Mouse (Mus musculus): ENCODE measurements around the gene Pnmt. TPM values are rescaled to one million over a fixed set of nuclear protein-coding genes. Genes with fewer than 3 reads are reported as not detected.

Pnmt gene
- polyA plus RNA-seq, 1 experiment from 2014 or later, result 2.2 TPM

DNA sequence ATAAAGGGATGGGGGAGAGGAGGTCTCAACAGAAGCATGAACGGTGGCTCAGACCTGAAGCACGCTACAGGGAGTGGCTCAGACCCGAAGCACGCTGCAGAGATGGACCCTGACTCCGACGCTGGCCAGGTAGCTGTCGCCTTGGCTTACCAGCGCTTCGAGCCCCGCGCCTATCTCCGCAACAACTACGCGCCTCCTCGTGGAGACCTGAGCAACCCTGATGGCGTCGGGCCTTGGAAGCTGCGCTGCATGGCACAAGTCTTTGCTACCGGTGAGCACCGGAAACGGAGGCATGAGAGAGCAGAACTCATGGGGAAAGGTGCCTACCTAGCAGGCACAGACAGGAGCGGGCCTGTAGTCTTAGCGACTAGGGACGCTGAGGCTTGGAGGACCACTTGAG is 346 bp downstream of the Pnmt start:
- no peak overlapping the region for H3K27ac ChIP-seq (ENCODE audit: low read depth, low read length)
- peaks cover 23% of the 10 kb centered on the region for H3K27me3 ChIP-seq (ENCODE audit: control insufficient read depth, insufficient read depth, low read length)
- no peak overlapping the region for H3K4me3 ChIP-seq (ENCODE audit: low read length)
- H3K4me2 ChIP-seq (replicated peaks; ENCODE audit: low read depth, low read length), result no peak overlapping the region
- no peak for ATAC-seq (ENCODE audit: low FRiP score, low TSS enrichment)
- H3K9me3 ChIP-seq (ENCODE audit: control insufficient read depth, low read length), result no peaks in the 10 kb centered on the region
- no peak overlapping the region for H3K9ac ChIP-seq (ENCODE audit: low read depth, low read length)
- WGBS, result 15% methylated on average over 24 of the region's 24 CpGs
- H3K4me1 ChIP-seq (ENCODE audit: control insufficient read depth, insufficient read depth, low read length), result peaks cover 4% of the 10 kb centered on the region; the same call in 1 of the 2 replicates
- H3K36me3 ChIP-seq (ENCODE audit: control insufficient read depth, insufficient read depth, low read length), result no peaks in the 10 kb centered on the region

GRCm38 (mm10) chr11:98387056-98387577 is 867 bp downstream of the Pnmt start:
- H3K4me3 ChIP-seq (ENCODE audit: low read length), result no peak overlapping the region
- no peak overlapping the region for H3K27ac ChIP-seq (ENCODE audit: low read depth, low read length)
- H3K9ac ChIP-seq (ENCODE audit: low read depth, low read length), result no peak overlapping the region
- H3K4me2 ChIP-seq (replicated peaks; ENCODE audit: low read depth, low read length), result no peak overlapping the region
- peaks cover 9% of the 10 kb centered on the region for H3K4me1 ChIP-seq (ENCODE audit: control insufficient read depth, insufficient read depth, low read length)
- no peak for ATAC-seq (ENCODE audit: low FRiP score, low TSS enrichment)
- no peaks in the 10 kb centered on the region for H3K9me3 ChIP-seq (ENCODE audit: control insufficient read depth, low read length)
- WGBS, result 38% methylated on average over 14 of the region's 14 CpGs
- H3K36me3 ChIP-seq (ENCODE audit: control insufficient read depth, insufficient read depth, low read length), result no peaks in the 10 kb centered on the region
- H3K27me3 ChIP-seq (ENCODE audit: control insufficient read depth, insufficient read depth, low read length), result peaks cover 23% of the 10 kb centered on the region

- H3K9ac ChIP-seq (ENCODE audit: low read depth, low read length), result no peak overlapping the region
- no peaks in the 10 kb centered on the region for H3K9me3 ChIP-seq (ENCODE audit: control insufficient read depth, low read length)
- 66% methylated on average over 10 of the region's 10 CpGs for WGBS
- H3K4me2 ChIP-seq (replicated peaks; ENCODE audit: low read depth, low read length), result no peak overlapping the region
- peaks cover 23% of the 10 kb centered on the region for H3K27me3 ChIP-seq (ENCODE audit: control insufficient read depth, insufficient read depth, low read length)
- H3K27ac ChIP-seq (ENCODE audit: low read depth, low read length), result no peak overlapping the region
- ATAC-seq (ENCODE audit: low FRiP score, low TSS enrichment), result no peak
- peaks cover 21% of the 10 kb centered on the region for H3K4me1 ChIP-seq (ENCODE audit: control insufficient read depth, insufficient read depth, low read length)
- H3K36me3 ChIP-seq (ENCODE audit: control insufficient read depth, insufficient read depth, low read length), result no peaks in the 10 kb centered on the region
- H3K4me3 ChIP-seq (ENCODE audit: low read length), result no peak overlapping the region
These were observed 2.0 kb downstream of the Pnmt start for GRCm38 (mm10) chr11:98388282-98388681.

DNA sequence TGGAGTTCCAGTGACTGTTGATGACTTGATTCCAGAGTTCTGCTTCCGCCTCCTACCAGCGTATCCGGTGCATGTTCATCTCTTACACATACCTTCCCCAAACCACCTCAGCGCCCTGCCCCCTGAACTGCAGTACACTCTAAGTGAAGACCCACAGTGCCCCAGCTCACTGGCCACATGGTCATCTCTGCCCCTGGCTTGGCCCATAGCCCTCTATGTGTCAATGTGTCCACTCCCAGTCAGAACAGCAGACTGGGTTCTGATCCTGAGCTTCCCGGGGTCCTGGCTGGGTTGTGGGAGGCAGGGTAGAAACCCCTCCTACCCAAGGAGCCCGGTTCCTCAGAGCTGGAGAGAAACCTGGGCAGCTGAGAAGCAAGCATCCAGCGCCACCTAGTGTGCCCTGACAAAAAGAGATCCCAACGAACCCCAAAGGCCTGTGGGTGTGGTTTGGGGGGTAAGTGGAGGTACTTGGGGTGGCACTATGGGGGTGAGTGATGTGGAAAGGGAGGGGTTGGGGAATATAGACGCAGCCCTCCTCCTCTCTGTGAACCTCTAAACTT is 3.1 kb downstream of the Pnmt start:
- Histone ChIP-seq H3K4me3 (ENCODE audit: low read length) (no peak overlapping the region), H3K4me2 (replicated peaks; ENCODE audit: low read depth, low read length) (no peak overlapping the region), H3K27ac (ENCODE audit: low read depth, low read length) (no peak overlapping the region), H3K9ac (ENCODE audit: low read depth, low read length) (no peak overlapping the region), H3K4me1 (ENCODE audit: control insufficient read depth, insufficient read depth, low read length) (peaks cover 31% of the 10 kb centered on the region), H3K9me3 (ENCODE audit: control insufficient read depth, low read length) (no peaks in the 10 kb centered on the region), H3K27me3 (ENCODE audit: control insufficient read depth, insufficient read depth, low read length) (peaks cover 23% of the 10 kb centered on the region), H3K36me3 (ENCODE audit: control insufficient read depth, insufficient read depth, low read length) (no peaks in the 10 kb centered on the region)
- 28% methylated on average over 9 of the region's 9 CpGs for WGBS
- ATAC-seq (ENCODE audit: low FRiP score, low TSS enrichment), result no peak

DNA sequence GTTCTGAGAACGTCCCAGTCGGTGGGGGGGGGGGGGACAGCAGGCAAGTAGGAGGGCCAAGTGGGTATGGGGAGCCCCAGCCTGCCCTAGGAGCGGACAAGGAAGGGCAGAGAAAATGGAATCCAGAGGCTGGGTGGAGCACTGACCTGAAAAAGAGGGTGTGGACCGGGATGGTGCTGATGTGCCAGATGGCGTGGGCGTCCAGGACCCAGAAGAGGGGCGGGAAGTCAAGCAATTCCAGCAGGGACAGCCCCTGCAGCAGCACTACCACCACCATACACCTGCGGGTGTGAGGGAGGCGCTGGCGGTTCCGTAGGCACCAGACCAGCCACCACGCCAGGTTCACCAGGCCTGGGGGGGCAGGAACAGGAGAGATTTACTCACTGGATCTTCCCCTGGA is 3.9 kb downstream of the Pnmt start:
- H3K36me3 ChIP-seq (ENCODE audit: control insufficient read depth, insufficient read depth, low read length), result no peaks in the 10 kb centered on the region
- H3K9me3 ChIP-seq (ENCODE audit: control insufficient read depth, low read length), result no peaks in the 10 kb centered on the region
- ATAC-seq (ENCODE audit: low FRiP score, low TSS enrichment), result no peak
- H3K4me1 ChIP-seq (ENCODE audit: control insufficient read depth, insufficient read depth, low read length), result peaks cover 37% of the 10 kb centered on the region
- no peak overlapping the region for H3K4me2 ChIP-seq (replicated peaks; ENCODE audit: low read depth, low read length)
- H3K9ac ChIP-seq (ENCODE audit: low read depth, low read length), result no peak overlapping the region
- WGBS, result 71% methylated on average over 12 of the region's 12 CpGs
- H3K27me3 ChIP-seq (ENCODE audit: control insufficient read depth, insufficient read depth, low read length), result peaks cover 23% of the 10 kb centered on the region
- no peak overlapping the region for H3K4me3 ChIP-seq (ENCODE audit: low read length)
- H3K27ac ChIP-seq (ENCODE audit: low read depth, low read length), result no peak overlapping the region

GRCm38 (mm10) chr11:98392034-98392433 is 5.8 kb downstream of the Pnmt start:
- no peak overlapping the region for H3K9ac ChIP-seq (ENCODE audit: low read depth, low read length)
- ATAC-seq (ENCODE audit: low FRiP score, low TSS enrichment), result 0 out of 2 replicates have a peak, but pooled peaks have one; percentile 4
- 0 out of 2 replicates have a peak, but pooled peaks cover 2% of the 10 kb centered on the region for H3K36me3 ChIP-seq (ENCODE audit: control insufficient read depth, insufficient read depth, low read length)
- no peak overlapping the region; the same call in 1 of the 2 replicates for H3K4me2 ChIP-seq (replicated peaks; ENCODE audit: low read depth, low read length)
- 13% methylated on average over 8 of the region's 8 CpGs for WGBS
- H3K27me3 ChIP-seq (ENCODE audit: control insufficient read depth, insufficient read depth, low read length), result peaks cover 12% of the 10 kb centered on the region; the same call in 1 of the 2 replicates
- no peaks in the 10 kb centered on the region for H3K9me3 ChIP-seq (ENCODE audit: control insufficient read depth, low read length)
- peaks cover 39% of the 10 kb centered on the region for H3K4me1 ChIP-seq (ENCODE audit: control insufficient read depth, insufficient read depth, low read length)
- no peak overlapping the region for H3K4me3 ChIP-seq (ENCODE audit: low read length)
- H3K27ac ChIP-seq (ENCODE audit: low read depth, low read length), result peak overlapping the region; percentile 48; the same call in 1 of the 2 replicates

GRCm38 (mm10) chr11:98392645-98393044 is 6.4 kb downstream of the Pnmt start:
- 57% methylated on average over 4 of the region's 4 CpGs for WGBS
- Histone ChIP-seq H3K4me3 (ENCODE audit: low read length) (no peak overlapping the region), H3K36me3 (ENCODE audit: control insufficient read depth, insufficient read depth, low read length) (0 out of 2 replicates have a peak, but pooled peaks cover 2% of the 10 kb centered on the region), H3K4me2 (replicated peaks; ENCODE audit: low read depth, low read length) (no peak overlapping the region), H3K9me3 (ENCODE audit: control insufficient read depth, low read length) (no peaks in the 10 kb centered on the region), H3K27me3 (ENCODE audit: control insufficient read depth, insufficient read depth, low read length) (peaks cover 6% of the 10 kb centered on the region; the same call in 1 of the 2 replicates), H3K4me1 (ENCODE audit: control insufficient read depth, insufficient read depth, low read length) (peaks cover 38% of the 10 kb centered on the region), H3K27ac (ENCODE audit: low read depth, low read length) (peak overlapping the region; percentile 48), H3K9ac (ENCODE audit: low read depth, low read length) (0 out of 2 replicates have a peak overlapping the region, but pooled peaks have one; percentile 18)
- ATAC-seq (ENCODE audit: low FRiP score, low TSS enrichment), result no peak

GRCm38 (mm10) chr11:98393317-98393716 is 7.1 kb downstream of the Pnmt start:
- Histone ChIP-seq H3K27ac (ENCODE audit: low read depth, low read length) (peak overlapping the region; percentile 37; the same call in 1 of the 2 replicates), H3K4me3 (ENCODE audit: low read length) (no peak overlapping the region), H3K27me3 (ENCODE audit: control insufficient read depth, insufficient read depth, low read length) (no peaks in the 10 kb centered on the region), H3K4me2 (replicated peaks; ENCODE audit: low read depth, low read length) (no peak overlapping the region), H3K9me3 (ENCODE audit: control insufficient read depth, low read length) (no peaks in the 10 kb centered on the region), H3K36me3 (ENCODE audit: control insufficient read depth, insufficient read depth, low read length) (0 out of 2 replicates have a peak, but pooled peaks cover 2% of the 10 kb centered on the region), H3K9ac (ENCODE audit: low read depth, low read length) (0 out of 2 replicates have a peak overlapping the region, but pooled peaks have one; percentile 2), H3K4me1 (ENCODE audit: control insufficient read depth, insufficient read depth, low read length) (peaks cover 36% of the 10 kb centered on the region)
- ATAC-seq (ENCODE audit: low FRiP score, low TSS enrichment), result no peak
- 76% methylated on average over 6 of the region's 6 CpGs for WGBS

DNA sequence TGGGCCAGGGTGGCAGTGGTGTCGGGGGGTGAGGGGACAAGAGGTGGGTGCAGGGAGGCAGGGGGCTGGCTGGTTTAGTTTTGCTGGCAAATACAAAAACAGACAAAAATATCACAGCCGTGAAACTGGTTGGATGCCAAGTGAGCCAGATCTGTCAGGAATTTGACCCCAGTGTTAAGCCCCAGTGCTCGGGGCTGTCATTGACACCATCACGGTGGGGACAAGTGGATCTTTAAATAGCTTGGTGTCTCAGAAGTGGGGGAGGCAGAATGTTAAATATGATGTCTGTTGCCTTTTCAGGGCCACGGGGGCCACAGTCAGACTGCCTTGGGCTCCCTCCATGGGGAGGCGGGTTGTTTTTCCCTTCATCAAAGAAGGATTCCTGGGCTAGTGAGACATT is 8.1 kb downstream of the Pnmt start:
- H3K27me3 ChIP-seq (ENCODE audit: control insufficient read depth, insufficient read depth, low read length), result no peaks in the 10 kb centered on the region
- no peak overlapping the region for H3K9ac ChIP-seq (ENCODE audit: low read depth, low read length)
- H3K36me3 ChIP-seq (ENCODE audit: control insufficient read depth, insufficient read depth, low read length), result 0 out of 2 replicates have a peak, but pooled peaks cover 2% of the 10 kb centered on the region
- no peak overlapping the region for H3K4me2 ChIP-seq (replicated peaks; ENCODE audit: low read depth, low read length)
- WGBS, result 31% methylated on average over 6 of the region's 6 CpGs
- no peak overlapping the region for H3K4me3 ChIP-seq (ENCODE audit: low read length)
- H3K9me3 ChIP-seq (ENCODE audit: control insufficient read depth, low read length), result no peaks in the 10 kb centered on the region
- H3K27ac ChIP-seq (ENCODE audit: low read depth, low read length), result no peak overlapping the region
- H3K4me1 ChIP-seq (ENCODE audit: control insufficient read depth, insufficient read depth, low read length), result peaks cover 36% of the 10 kb centered on the region
- no peak for ATAC-seq (ENCODE audit: low FRiP score, low TSS enrichment)
